In genomic region chr2:155073978-155074765, GRCm38 (mm10) we compare ENCODE assay signal across 8 mouse cellular contexts. TPM values are rescaled to one million over a fixed set of nuclear protein-coding genes. Genes with fewer than 3 reads are reported as not detected.
A peak's percentile ranks its signal among the peaks of the same experiment; 100 is the strongest.
DNase-seq lines count a peak whose midpoint lies in the region; ATAC-seq and TF ChIP-seq lines count a peak whose summit lies in the region.

Ahcy (minus strand) TSS chr2:155074497.

- H3K4me2 ChIP-seq in forebrain, embryonic 13.5 days = peak within 1 kb of the TSS; percentile 76
- peak within 1 kb of the TSS; percentile 97 for H3K4me2 ChIP-seq in liver, postnatal 0 days (ENCODE audit: low read depth, low read length)
- peak within 1 kb of the TSS; percentile 65 for H3K4me2 ChIP-seq in neural tube, embryonic 14.5 days (ENCODE audit: low read depth, low read length)

- TF ChIP-seq EP300 in liver, postnatal 0 days (IDR thresholded peaks at IDR 0.05; ENCODE audit: low read depth) = peak; percentile 59; the same call in 1 of the 2 replicates

- no peaks in the 10 kb centered on the region for H3K27me3 ChIP-seq in E14TG2a.4 (ENCODE audit: insufficient read depth, low read length)
- H3K27me3 ChIP-seq in forebrain, embryonic 13.5 days = no peaks in the 10 kb centered on the region
- H3K27me3 ChIP-seq in liver, postnatal 0 days (ENCODE audit: insufficient read depth, low read length) = no peaks in the 10 kb centered on the region
- no peaks in the 10 kb centered on the region for H3K27me3 ChIP-seq in neural tube, embryonic 14.5 days (ENCODE audit: control insufficient read depth, insufficient read depth, low read length)

- WGBS in forebrain, embryonic 13.5 days = under 1% methylated on average over 56 of the region's 56 CpGs
- WGBS in large intestine, adult 2 months = under 1% methylated on average over 56 of the region's 56 CpGs
- 2% methylated on average over 56 of the region's 56 CpGs for WGBS in liver, postnatal 0 days (ENCODE audit: insufficient replicate concordance)
- under 1% methylated on average over 56 of the region's 56 CpGs for WGBS in neural tube, embryonic 14.5 days

- intact Hi-C loops in heart, postnatal 10 days (cut with DNase I) = loop anchor here (1.0 kb wide), 1 partner anchor 23 kb away; no protein-coding TSS in a partner anchor

- peaks cover 82% of the 10 kb centered on the region for H3K4me1 ChIP-seq in E14TG2a.4 (replicated peaks; ENCODE audit: low read depth, low read length)
- H3K4me1 ChIP-seq in forebrain, embryonic 13.5 days = peaks cover 29% of the 10 kb centered on the region
- H3K4me1 ChIP-seq in liver, postnatal 0 days (ENCODE audit: insufficient read depth) = peaks cover 26% of the 10 kb centered on the region
- peaks cover 18% of the 10 kb centered on the region for H3K4me1 ChIP-seq in neural tube, embryonic 14.5 days (ENCODE audit: control insufficient read depth, insufficient read depth, low read length)

- H3K27ac ChIP-seq in forebrain, embryonic 13.5 days = peak within 1 kb of the TSS; percentile 77
- H3K27ac ChIP-seq in liver, postnatal 0 days (ENCODE audit: low read depth) = peak within 1 kb of the TSS; percentile 99
- peak within 1 kb of the TSS; percentile 81 for H3K27ac ChIP-seq in neural tube, embryonic 14.5 days (ENCODE audit: low read depth, low read length)

- DNase-seq in c-Kit-positive CD71-positive TER-119-positive erythroid progenitor cells, embryonic 14.5 days (ENCODE audit: low spot score) = peak; percentile 86
- peak; percentile 93 for DNase-seq in heart, postnatal 10 days
- DNase-seq in large intestine, adult 2 months (ENCODE audit: low read depth, low spot score) = peak; percentile 86
- peak; percentile 91 for DNase-seq in liver, postnatal 0 days
- peak; percentile 90 for DNase-seq in testis, postnatal 10 days (ENCODE audit: low spot score)

- no peak for TF ChIP-seq CTCF in E14TG2a.4 (conservative IDR thresholded peaks at IDR 0.05; ENCODE audit: low read length)
- TF ChIP-seq CTCF in liver, postnatal 0 days (IDR thresholded peaks at IDR 0.05; ENCODE audit: low read depth) = no peak

- H3K36me3 ChIP-seq in E14TG2a.4 (ENCODE audit: insufficient read depth, low read length) = peaks cover 42% of the 10 kb centered on the region
- no peaks in the 10 kb centered on the region for H3K36me3 ChIP-seq in forebrain, embryonic 13.5 days (ENCODE audit: poor library complexity, severe bottlenecking)
- no peaks in the 10 kb centered on the region for H3K36me3 ChIP-seq in liver, postnatal 0 days (replicated peaks; ENCODE audit: insufficient read depth, low read length)
- H3K36me3 ChIP-seq in neural tube, embryonic 14.5 days (ENCODE audit: control insufficient read depth, insufficient read depth, low read length) = no peaks in the 10 kb centered on the region

- peak; percentile 97 for ATAC-seq in forebrain, embryonic 13.5 days
- peak; percentile 86 for ATAC-seq in liver, postnatal 0 days
- ATAC-seq in neural tube, embryonic 14.5 days (ENCODE audit: low read depth) = peak; percentile 96

- no peaks in the 10 kb centered on the region for H3K9me3 ChIP-seq in E14TG2a.4 (ENCODE audit: low read length)
- no peaks in the 10 kb centered on the region for H3K9me3 ChIP-seq in forebrain, embryonic 13.5 days (replicated peaks)
- no peaks in the 10 kb centered on the region for H3K9me3 ChIP-seq in liver, postnatal 0 days (ENCODE audit: low read length)
- H3K9me3 ChIP-seq in neural tube, embryonic 14.5 days (ENCODE audit: control insufficient read depth, low read length) = no peaks in the 10 kb centered on the region

- peak within 1 kb of the TSS; percentile 88 for H3K9ac ChIP-seq in forebrain, embryonic 13.5 days
- H3K9ac ChIP-seq in liver, postnatal 0 days (replicated peaks) = peak within 1 kb of the TSS; percentile 96
- peak within 1 kb of the TSS; percentile 74 for H3K9ac ChIP-seq in neural tube, embryonic 14.5 days (replicated peaks; ENCODE audit: low read depth, low read length)

- peak within 1 kb of the TSS; percentile 93 for H3K4me3 ChIP-seq in E14TG2a.4 (replicated peaks; ENCODE audit: low read length)
- H3K4me3 ChIP-seq in forebrain, embryonic 13.5 days = peak within 1 kb of the TSS; percentile 71
- H3K4me3 ChIP-seq in liver, postnatal 0 days (ENCODE audit: low read depth, low read length) = peak within 1 kb of the TSS; percentile 93
- peak within 1 kb of the TSS; percentile 64 for H3K4me3 ChIP-seq in neural tube, embryonic 14.5 days (ENCODE audit: low read depth, low read length)

RNA-seq across cellular contexts. Expression of gene Ahcy, which starts in this region (rescaled TPM):
- 53.9 and 57.0 TPM in 2 replicates for polyA plus RNA-seq in forebrain, embryonic 13.5 days (2015; fragmentation: Nextera tagmentation; extraction: Ambion mirVana)
- total RNA-seq in heart, postnatal 10 days (2021) = 10 to 100 TPM; 12.3 to 13.2 TPM
- polyA plus RNA-seq in large intestine, adult 2 months (2012; rRNA removed) = 139 and 157 TPM in 2 replicates
- 224 and 247 TPM in 2 replicates for polyA plus RNA-seq in liver, postnatal 0 days (2015; fragmentation: Nextera tagmentation; extraction: Ambion mirVana)
- 29.7 and 37.0 TPM in 2 replicates for polyA plus RNA-seq in neural tube, embryonic 14.5 days (2014; fragmentation: Nextera tagmentation; extraction: Ambion mirVana)

Comparison
In these comparisons a context has a peak if more than half of its experiments do, and no peak if none do; other contexts are left out.
1. Peak in every context shown above with its lines: DNase-seq, ATAC-seq, H3K4me3 ChIP-seq and H3K27ac ChIP-seq.